Mouse (Mus musculus): ENCODE results near the gene Dnmt3l. TPM values are rescaled to one million over a fixed set of nuclear protein-coding genes. Genes with fewer than 3 reads are reported as not detected.
A peak's percentile ranks its signal among the peaks of the same experiment; 100 is the strongest.
"Not testable (repeated sequence)": the region's sequence is repeated elsewhere in the genome, so short reads cannot be mapped to it uniquely, and the experiment has no call there.

Dnmt3l gene
- total RNA-seq (2017), result not detected in 2 replicates

DNA sequence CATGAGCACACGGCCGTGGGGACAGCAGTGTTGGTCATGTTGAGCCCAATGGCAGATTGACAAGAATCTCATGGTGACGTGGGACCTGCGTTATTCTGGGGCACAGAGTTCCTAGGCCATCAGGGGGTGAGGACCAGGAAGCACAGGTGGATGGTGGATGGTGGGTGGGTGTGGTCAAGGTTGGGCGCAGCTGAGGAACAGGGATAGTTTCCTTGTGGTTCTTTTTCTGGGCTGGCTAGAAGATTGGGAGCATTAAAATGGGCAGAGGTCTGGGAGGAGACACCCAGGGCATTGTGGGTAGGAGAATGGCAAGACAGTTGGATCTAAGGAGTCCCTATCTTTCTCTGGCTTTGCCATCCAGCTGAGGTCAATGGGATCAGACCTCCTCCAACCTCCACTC is at the start of gene Dnmt3l:
Gene Dnmt3l (plus strand): TSS at position 301 of the 400 bp plus-strand sequence.
- ATAC-seq (ENCODE audit: extremely low read depth, insufficient number of reproducible peaks, low FRiP score, poor library complexity, severe bottlenecking), result no peak

DNA sequence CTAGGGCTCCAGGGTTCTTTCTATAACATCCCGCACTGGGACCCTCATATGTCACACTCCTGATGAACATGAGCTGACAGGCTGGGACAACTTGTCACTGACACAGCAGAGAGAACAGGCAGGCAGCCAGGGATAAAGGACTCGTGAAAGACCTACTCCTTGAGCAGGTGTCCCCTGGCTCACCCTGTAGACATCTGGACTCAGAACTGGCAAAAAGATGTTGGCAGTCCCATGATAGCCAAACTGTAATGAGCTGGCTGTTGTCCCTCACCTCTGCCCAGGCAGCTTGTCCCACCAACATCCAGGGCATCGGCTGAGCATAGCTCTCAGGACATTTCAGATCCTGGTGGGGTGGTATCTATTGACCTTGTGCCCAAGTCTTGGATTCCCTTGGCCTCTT is 46.1 kb upstream of the Dnmt3l start:
- ATAC-seq (ENCODE audit: extremely low read depth, insufficient number of reproducible peaks, low FRiP score, poor library complexity, severe bottlenecking), result no peak

DNA sequence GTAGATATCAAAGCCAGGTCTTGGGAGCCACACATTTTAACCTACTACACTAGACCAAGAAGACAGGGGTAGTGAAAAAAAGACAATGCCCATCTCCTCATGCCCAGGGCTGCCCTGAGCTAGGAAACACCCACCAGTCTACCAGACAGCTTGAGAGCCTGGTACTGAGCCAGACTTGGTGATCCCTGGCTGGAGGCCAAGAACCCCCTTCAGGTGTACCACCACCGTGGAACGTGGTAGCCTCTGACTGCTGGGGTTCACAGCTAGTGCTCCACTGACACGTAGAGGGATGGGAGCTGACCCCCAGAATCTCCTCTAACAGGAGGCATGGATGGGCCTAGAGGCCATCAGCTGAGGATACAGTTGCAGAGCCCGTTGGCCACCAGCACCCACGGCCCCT is 41.5 kb upstream of the Dnmt3l start:
- ATAC-seq (ENCODE audit: extremely low read depth, insufficient number of reproducible peaks, low FRiP score, poor library complexity, severe bottlenecking), result no peak

DNA sequence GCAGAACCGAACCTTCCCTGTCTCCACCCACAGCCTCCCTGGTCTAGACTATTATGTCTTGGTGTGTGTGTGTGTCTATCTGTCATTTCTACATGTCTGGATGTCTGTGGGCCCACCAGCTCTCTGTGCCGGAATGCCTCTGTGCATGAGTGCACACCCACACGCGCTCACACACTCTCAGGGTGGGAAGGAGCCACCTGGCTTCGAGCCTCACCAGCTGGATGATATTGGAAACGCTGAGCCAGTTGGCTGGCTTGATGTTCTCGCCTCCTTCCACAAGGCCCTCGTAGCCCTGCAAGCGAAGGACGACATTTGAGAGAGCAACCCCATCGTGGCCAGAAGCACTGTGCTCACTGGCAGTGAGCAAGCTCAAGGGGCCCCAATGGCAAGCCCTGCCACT is 40.0 kb upstream of the Dnmt3l start:
- no peak for ATAC-seq (ENCODE audit: extremely low read depth, insufficient number of reproducible peaks, low FRiP score, poor library complexity, severe bottlenecking)

DNA sequence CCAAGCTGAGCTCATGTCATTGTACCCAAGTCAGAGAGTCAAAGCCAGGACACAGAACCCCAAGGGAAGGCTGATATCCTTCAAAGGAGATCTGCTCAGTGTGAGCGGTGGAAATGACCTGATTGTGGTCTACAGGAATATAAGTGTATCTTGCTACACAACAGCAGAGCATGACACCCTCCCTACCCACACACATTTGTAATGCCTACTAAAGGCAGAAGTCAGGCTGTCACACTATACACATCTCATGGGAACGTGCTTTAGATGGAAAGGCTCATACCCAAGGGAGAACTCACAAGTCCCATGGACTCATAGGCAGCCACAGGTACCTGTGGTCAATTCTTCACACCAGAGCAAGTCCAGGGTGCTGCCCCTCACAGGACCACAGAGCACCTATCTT is 39.4 kb upstream of the Dnmt3l start:
- ATAC-seq (ENCODE audit: extremely low read depth, insufficient number of reproducible peaks, low FRiP score, poor library complexity, severe bottlenecking), result no peak

DNA sequence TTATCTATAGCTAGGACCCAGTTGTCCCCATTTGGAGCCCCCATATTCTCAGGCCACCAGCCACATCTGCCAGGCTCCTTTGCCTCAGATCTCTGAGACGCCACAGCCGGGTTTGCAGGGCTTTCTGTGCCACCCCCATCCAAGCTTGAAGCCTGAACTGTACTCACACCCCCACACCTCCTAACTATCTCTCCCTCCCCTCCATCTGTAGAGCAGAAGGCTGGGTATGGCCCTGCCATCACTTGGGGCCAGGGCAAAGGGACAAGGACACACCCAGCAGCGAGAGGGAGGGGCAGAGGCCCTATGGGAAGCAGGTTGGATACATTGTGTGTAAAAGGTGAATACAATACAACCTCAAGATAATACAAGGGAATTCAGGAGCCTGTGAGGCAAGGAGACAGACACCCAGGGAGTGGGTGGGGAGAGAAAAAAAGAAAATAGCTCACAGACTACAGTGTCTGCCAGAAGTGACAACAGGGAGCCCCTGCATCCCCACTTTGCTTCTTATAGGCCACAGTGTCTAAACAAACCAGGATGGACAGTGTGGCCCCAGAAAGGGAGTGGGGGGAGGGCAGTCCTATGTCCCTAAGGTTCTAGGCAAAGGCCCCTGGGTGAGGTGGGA is 37.2 kb upstream of the Dnmt3l start:
- no peak for ATAC-seq (ENCODE audit: extremely low read depth, insufficient number of reproducible peaks, low FRiP score, poor library complexity, severe bottlenecking)

DNA sequence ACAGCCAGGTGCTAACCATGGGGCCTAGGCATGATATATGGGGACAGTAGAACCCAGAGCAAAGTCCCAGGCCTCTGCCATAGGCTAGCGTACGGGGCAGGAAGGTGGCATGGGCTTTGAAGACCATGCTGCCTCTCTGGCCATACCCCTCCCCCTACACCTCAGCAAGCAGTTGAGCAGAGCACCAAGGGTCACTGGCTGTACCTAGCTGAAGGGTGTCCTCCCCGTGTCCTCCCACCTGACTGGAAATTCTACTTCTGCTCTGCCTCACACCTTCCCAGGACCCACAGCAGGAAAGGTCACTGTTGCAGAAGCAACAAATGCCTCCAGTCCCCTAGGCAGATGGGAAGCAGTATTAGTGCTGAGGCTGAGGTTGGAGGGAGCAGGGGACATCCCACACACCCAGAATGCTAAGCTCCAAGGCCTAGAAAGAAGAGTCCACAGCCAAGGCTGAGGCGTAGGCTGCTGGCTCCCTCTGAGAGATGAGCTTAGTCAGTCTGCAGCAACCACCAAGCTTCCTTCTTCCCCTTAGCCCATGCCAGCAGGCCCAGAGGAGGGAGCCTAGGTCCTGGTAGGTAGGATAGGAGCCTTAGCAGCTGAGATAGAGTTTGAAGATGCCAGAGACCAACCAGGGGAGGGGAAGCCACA is 35.8 kb upstream of the Dnmt3l start:
- ATAC-seq (ENCODE audit: extremely low read depth, insufficient number of reproducible peaks, low FRiP score, poor library complexity, severe bottlenecking), result no peak

DNA sequence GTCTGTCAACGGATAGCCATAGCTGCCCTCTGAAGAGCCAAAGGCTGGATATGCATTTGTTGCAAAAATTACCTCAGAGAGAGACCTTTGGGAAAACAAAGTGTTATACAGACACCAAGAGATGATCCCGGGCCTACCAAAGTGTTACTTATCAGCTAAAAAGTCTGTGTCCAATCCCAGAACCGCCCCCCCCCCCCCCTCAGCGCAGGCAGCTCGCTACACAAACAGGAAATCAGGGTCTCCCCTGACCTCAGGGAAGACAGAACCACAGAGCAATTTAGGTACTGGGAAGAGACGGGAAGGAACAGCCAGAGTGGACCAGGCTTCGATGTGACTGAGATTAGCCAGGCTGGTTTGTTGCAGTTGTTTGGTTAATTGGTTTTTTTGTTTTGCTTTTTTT is 34.5 kb upstream of the Dnmt3l start:
- ATAC-seq (ENCODE audit: extremely low read depth, insufficient number of reproducible peaks, low FRiP score, poor library complexity, severe bottlenecking), result no peak

DNA sequence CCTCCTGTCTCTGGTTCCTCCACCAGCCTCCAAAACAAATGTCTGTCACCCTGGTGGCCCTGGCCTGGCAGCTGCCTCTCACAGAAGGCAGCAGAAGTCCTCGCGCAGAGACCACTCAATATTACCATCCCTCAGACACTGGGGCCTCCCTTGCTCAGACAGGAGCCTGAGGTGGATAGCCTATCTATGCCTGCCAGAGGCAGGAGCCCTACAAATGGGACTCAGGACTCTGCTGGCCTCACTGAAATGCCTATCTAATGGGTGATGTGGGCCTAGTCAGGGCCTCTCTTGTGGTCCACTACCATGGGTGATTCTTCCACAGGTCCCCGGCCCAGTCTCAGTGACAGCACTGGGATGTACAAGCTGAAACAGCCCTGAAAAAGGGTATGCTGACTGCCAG is 33.6 kb upstream of the Dnmt3l start:
- ATAC-seq (ENCODE audit: extremely low read depth, insufficient number of reproducible peaks, low FRiP score, poor library complexity, severe bottlenecking), result no peak

DNA sequence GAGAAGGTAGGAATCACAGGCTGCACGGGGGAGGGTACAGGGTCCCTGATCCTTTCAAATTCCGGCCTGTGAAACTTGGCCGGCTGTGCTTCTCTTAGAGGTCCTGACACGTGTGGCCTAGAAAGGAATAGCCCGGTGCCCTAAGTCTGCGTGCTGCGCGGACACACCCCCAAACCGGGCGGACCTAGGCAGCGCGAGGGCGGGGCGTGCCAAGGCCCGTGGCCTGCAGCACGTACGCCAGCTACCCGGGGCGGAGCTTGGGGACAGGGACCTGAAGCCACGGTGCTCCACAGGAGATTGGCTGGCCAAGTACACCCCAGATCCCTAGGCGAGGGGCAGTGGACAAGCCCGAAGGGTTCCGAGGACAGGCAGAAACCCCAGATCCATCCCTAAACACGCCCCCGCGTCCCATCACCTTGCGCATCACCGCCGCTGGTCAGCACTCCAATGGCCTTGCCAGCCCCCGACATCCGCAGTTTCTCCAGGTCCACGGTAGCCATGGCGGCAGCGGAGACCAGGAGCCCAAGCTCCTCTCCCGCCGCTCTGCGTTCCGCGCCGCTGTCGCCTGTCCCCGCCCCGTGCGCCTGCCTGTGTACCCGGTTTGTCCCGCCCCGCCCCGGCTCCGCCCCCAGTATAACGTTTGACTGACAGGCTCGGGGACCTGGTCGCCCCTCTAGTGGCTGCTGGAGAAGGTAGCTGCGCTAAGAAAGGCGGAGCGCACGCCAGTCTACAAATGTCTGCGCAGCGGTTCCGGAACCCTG is 32.4 kb upstream of the Dnmt3l start:
- ATAC-seq (ENCODE audit: extremely low read depth, insufficient number of reproducible peaks, low FRiP score, poor library complexity, severe bottlenecking), result peak; percentile 89

DNA sequence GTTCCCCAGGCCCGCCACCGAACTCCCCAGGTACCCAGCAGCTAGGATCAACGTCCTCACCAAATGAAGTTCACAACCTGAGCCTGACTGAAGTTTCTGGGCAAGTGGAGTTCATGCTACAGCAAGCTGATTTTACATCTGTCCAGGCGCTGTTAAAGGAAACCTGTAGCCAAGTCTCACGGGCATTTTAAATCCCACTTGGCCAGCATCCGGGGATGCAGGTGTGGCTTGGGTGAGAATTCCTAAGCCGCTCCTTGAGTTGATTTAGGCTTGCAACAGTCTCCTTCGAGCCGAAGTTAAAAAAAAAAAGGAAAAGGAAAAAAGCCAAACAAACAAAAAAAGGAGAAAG is 31.8 kb upstream of the Dnmt3l start, which contains the start of gene Pfkl:
Gene Pfkl (minus strand): TSS at position 139 of the 349 bp plus-strand sequence.
- ATAC-seq (ENCODE audit: extremely low read depth, insufficient number of reproducible peaks, low FRiP score, poor library complexity, severe bottlenecking), result no peak

DNA sequence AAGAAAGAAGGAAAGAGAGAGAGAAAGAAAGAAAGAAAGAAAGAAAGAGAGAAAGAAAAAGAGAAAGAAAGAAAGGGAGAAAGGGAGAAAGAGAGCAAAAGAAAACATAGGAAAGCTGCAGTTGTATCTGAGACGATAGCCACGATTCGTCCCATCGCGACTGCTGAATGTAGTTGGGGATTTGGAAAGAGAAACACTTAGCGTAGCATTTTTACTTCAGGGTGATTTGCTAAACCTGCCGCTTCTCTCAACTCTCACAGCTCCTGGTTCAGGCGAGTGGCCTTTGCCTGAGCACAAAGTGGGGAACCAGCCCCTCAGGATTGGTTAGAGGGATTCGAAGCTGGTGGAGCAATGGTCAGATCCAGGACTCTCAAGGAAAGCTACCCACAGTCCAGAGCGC is 31.4 kb upstream of the Dnmt3l start:
- no peak for ATAC-seq (ENCODE audit: extremely low read depth, insufficient number of reproducible peaks, low FRiP score, poor library complexity, severe bottlenecking)

DNA sequence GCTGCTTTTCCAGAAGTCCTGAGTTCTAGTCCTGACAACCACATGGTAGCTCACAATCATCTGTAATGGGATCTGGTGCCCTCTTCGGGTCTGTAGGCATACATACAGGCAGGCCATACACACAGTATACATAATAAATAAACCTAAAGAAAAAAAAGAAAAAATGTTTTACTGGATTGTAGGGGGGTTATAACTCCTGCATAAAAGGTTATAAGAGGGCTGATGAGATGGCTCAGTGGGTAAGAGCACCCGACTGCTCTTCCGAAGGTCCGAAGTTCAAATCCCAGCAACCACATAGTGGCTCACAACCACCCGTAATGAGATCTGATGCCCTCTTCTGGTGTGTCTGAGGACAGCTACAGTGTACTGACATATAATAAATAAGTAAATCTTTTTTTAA is 30.6 kb upstream of the Dnmt3l start:
- ATAC-seq (ENCODE audit: extremely low read depth, insufficient number of reproducible peaks, low FRiP score, poor library complexity, severe bottlenecking), result not testable (repeated sequence)

DNA sequence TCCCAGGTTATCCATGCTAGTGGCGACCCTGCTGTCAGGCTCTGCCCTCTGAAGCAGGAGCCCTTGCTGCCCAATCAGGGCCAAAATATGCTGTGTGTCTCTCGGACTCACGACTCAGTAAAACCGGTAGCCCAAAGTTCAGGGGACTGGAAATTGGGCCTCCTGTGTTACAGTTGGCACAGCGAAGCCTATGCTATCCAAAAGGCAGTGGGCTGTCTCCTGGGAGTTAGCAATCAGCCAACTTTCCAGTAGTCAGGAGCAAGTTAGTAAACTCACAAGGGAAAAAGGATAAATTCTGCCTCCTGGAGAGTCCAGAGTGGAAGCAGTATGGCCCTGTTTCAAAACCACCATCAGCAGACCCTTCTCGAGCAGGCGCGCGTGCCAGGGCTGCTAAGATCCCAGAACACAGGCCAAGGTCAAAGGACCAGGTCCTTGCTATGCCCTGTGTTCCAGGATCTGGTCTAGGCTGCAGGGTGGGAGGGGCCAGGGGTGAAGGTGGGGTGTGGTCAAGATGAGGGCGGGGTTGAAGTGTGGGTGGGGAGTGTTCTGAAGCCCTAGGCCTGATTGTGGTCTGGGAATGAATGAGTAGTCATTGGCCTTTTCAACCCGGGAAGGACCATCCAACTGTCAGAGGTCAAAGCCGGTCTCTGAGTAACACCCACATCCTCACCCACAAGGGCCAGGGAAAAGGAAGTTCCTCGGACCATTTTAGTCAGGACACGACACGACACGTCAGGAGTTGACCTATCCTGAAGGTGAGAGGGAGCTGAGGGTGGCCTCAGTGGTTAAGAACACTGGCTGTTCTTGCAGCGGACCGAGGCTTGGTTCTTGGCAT is 28.9 kb upstream of the Dnmt3l start:
- ATAC-seq (ENCODE audit: extremely low read depth, insufficient number of reproducible peaks, low FRiP score, poor library complexity, severe bottlenecking), result no peak

DNA sequence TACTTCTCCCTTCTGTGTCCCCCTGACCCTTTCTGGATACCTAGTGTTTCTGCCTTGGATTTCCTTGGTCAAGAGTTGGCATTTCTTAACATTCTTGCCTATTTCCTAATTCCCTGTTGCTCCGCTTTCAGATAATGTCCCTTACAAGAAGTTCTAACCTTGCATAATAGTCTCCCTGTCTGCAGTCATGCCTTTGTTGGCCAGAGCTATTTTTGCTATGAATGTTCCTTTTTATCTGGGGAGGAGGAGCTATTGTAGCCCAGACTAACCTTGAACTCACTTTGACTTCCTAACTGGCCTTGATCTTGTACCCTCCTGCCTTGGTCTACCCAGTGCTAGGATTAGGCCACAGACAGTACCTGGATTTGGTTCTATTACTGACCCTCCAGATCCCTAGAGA is 26.3 kb upstream of the Dnmt3l start:
- ATAC-seq (ENCODE audit: extremely low read depth, insufficient number of reproducible peaks, low FRiP score, poor library complexity, severe bottlenecking), result no peak

DNA sequence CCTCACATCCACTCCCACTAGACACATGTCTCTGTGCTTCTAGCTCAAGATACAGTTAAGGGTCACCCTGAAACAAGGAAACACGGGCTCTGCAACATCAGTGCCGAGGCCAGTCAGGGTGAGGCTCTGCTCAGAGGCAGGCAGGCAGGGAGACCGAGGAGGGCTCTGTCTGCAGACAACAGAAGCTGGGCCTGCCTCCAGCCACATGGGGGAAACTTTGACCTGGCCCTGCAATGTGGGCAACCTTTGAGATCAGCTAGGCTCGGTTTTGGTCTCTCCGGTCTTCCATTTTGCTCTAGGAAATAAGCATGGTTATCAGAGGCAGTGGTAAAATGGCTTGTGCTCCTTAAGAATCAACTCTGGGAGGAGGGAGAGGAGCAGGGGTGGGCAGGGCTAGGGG is 25.4 kb upstream of the Dnmt3l start:
- no peak for ATAC-seq (ENCODE audit: extremely low read depth, insufficient number of reproducible peaks, low FRiP score, poor library complexity, severe bottlenecking)

DNA sequence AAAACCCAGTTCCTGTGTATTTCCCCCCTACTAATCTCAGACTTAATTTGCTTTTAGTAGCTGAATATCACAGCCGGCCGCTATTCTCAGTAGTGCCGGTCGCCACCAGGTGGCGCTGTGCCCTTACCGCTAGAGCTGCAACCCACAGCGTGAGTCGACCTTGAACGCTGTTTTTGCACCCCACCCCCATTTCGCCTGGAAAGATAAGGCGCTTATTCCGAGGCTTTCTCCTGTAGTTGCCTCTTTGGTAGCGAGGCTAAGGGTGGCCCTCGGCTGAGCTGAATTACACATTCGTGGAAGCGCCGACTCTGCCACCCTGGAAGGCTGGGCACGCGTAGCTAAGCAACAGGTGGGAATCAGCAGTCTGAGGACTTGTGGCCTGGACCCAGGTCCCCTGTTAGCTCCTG is 22.9 kb upstream of the Dnmt3l start:
- peak; percentile 87 for ATAC-seq (ENCODE audit: extremely low read depth, insufficient number of reproducible peaks, low FRiP score, poor library complexity, severe bottlenecking)

DNA sequence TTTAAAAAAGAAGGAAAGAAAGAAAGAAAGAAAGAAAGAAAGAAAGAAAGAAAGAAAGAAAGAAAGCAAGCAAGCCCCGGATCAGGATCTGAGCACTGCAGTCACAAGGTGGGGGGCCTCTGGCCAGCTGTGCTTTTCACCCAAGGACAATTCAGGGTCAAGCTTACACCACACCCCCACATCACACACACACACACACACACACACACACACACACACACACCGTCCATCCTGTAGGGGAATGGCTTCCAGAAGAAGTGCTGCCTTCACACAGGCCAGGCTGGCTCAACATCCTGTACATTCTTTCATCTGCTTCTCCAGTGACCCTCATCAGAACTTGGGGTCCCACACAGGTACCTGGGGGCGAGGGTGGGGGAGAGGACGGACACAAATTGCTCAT is 22.5 kb upstream of the Dnmt3l start:
- no peak for ATAC-seq (ENCODE audit: extremely low read depth, insufficient number of reproducible peaks, low FRiP score, poor library complexity, severe bottlenecking)

DNA sequence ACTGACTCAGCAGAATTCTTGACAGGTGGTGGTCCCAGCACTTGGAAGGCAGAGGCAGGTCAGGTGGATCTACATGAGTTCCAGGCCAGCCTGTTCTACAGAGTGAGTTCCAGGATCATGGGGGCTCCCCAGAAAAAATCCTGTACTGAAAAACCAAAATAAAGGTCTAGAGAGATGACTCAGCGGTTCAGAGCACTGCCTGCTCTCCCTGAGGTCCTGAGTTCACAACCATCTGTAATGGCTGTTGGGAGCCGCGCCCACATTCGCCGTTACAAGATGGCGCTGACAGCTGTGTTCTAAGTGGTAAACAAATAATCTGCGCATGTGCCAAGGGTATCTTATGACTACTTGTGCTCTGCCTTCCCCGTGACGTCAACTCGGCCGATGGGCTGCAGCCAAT is 21.8 kb upstream of the Dnmt3l start:
- not testable (repeated sequence) for ATAC-seq (ENCODE audit: extremely low read depth, insufficient number of reproducible peaks, low FRiP score, poor library complexity, severe bottlenecking)
